Mouse (Mus musculus) C2C12 (cell line): ENCODE data around the gene Samt1. TPM values are rescaled to one million over a fixed set of nuclear protein-coding genes. Genes with fewer than 3 reads are reported as not detected.
"Not testable (repeated sequence)": the region's sequence is repeated elsewhere in the genome, so short reads cannot be mapped to it uniquely, and the experiment has no call there.

Source experiments
- H3K27me3 ChIP-seq: one replicate; pipeline ENCODE4 v1.6.1; 2011; ENCODE audit not compliant: control insufficient read depth, insufficient read depth, insufficient read length
- H3K36me3 ChIP-seq: one replicate; pipeline ENCODE4 v1.6.1; 2011; ENCODE audit not compliant: control insufficient read depth, insufficient read depth
- H3K4me3 ChIP-seq: one replicate; pipeline ENCODE4 v1.5.1; 2011; ENCODE audit warnings: mild to moderate bottlenecking, control low read depth; ENCODE audit not compliant: poor library complexity, insufficient read depth, severe bottlenecking
- H3K79me2 ChIP-seq: one replicate; pipeline ENCODE4 v1.6.1; 2011; ENCODE audit not compliant: control insufficient read depth, insufficient read depth
- H3K79me3 ChIP-seq: one replicate; pipeline ENCODE4 v1.6.1; 2011; ENCODE audit warnings: low read depth, control low read depth
- H3ac ChIP-seq: one replicate; pipeline ENCODE3; 2011; ENCODE audit warnings: low read depth; ENCODE audit not compliant: control insufficient read depth, insufficient read length
- CEBPB ChIP-seq: IDR thresholded peaks from one replicate; pipeline ENCODE4 v1.6.1; 2011; ENCODE audit warnings: low read depth, mild to moderate bottlenecking, control low read depth, moderate library complexity
- CTCF ChIP-seq: IDR thresholded peaks from one replicate; pipeline ENCODE4 v1.5.1; 2011; ENCODE audit not compliant: control insufficient read depth, insufficient read depth, insufficient read length
- FOSL1 ChIP-seq: IDR thresholded peaks from one replicate; pipeline ENCODE4 v1.8.0; 2011; ENCODE audit warnings: mild to moderate bottlenecking, low read length; ENCODE audit not compliant: poor library complexity, insufficient read depth, severe bottlenecking
- MAX ChIP-seq: IDR thresholded peaks from one replicate; pipeline ENCODE4 v1.6.1; 2011; ENCODE audit warnings: mild to moderate bottlenecking, control low read depth
- MYOD1 ChIP-seq: IDR thresholded peaks from one replicate; pipeline ENCODE4 v1.6.1; 2011; ENCODE audit warnings: low read depth; ENCODE audit not compliant: control insufficient read depth, insufficient read length
- MYOG ChIP-seq: IDR thresholded peaks from one replicate; pipeline ENCODE4 v1.6.1; 2011; ENCODE audit not compliant: control insufficient read depth, insufficient read length; ENCODE audit errors: extremely low read depth
- USF1 ChIP-seq: IDR thresholded peaks from one replicate; pipeline ENCODE4 v1.6.1; 2011; ENCODE audit warnings: low read depth, mild to moderate bottlenecking, control low read depth, moderate library complexity
- long read RNA-seq, 2 experiments: library from polyadenylated mRNA; unstranded; transcript quantifications; one replicate each; pipeline ENCODE4 v2.0.0; 2019 to 2020
- polyA plus RNA-seq: library from polyadenylated mRNA; unstranded; fragments of >200 nt; fragmentation: generic; extraction: Trizol; gene quantifications from one replicate; pipeline ENCODE4 v1.2.1, GENCODE M21; 2012; ENCODE audit warnings: missing spikeins

The Samt1 gene
- polyA plus RNA-seq: 0.06 TPM
- long read RNA-seq, experiment 1: 0 reads
- long read RNA-seq, experiment 2: 0 reads

GRCm38 (mm10) chrX:154012540-154012939 is at the start of gene Samt1:
Gene Samt1 (minus strand): TSS chrX:154012640.
- H3ac ChIP-seq, H3K27me3 ChIP-seq, H3K79me3 ChIP-seq, H3K4me3 ChIP-seq, H3K36me3 ChIP-seq, H3K79me2 ChIP-seq: not testable (repeated sequence)

- not testable (repeated sequence) for H3K27me3 ChIP-seq, H3ac ChIP-seq, H3K79me2 ChIP-seq, H3K36me3 ChIP-seq, H3K79me3 ChIP-seq, H3K4me3 ChIP-seq
Observed at GRCm38 (mm10) chrX:154054939-154055338, 42.5 kb upstream of the Samt1 start, which contains the start of gene Gm10057. Gene Gm10057 (minus strand): TSS chrX:154055039.

- not testable (repeated sequence) for H3K4me3 ChIP-seq, H3ac ChIP-seq, H3K27me3 ChIP-seq, H3K79me3 ChIP-seq, H3K36me3 ChIP-seq, H3K79me2 ChIP-seq
Observed at GRCm38 (mm10) chrX:154033727-154034126, 21.3 kb upstream of the Samt1 start, which contains the start of gene 4921511M17Rik. Gene 4921511M17Rik (minus strand): TSS chrX:154033827.

GRCm38 (mm10) chrX:153976914-153977313 is 35.5 kb downstream of the Samt1 start:
- not testable (repeated sequence) for H3K4me3 ChIP-seq

GRCm38 (mm10) chrX:153976467-153976866 is 36.0 kb downstream of the Samt1 start:
- not testable (repeated sequence) for H3K27me3 ChIP-seq, H3K36me3 ChIP-seq, H3K79me3 ChIP-seq, H3K79me2 ChIP-seq, H3ac ChIP-seq, H3K4me3 ChIP-seq

More at GRCm38 (mm10) chrX:153976914-153977313, 35.5 kb downstream of the Samt1 start:
- not testable (repeated sequence) for H3K79me3 ChIP-seq, H3K36me3 ChIP-seq, H3K79me2 ChIP-seq, H3K27me3 ChIP-seq, H3ac ChIP-seq

GRCm38 (mm10) chrX:153974450-153974849 is 38.0 kb downstream of the Samt1 start:
- H3K27me3 ChIP-seq: no peaks in the 10 kb centered on the region
- no peaks in the 10 kb centered on the region for H3K79me2 ChIP-seq
- no peaks in the 10 kb centered on the region for H3K79me3 ChIP-seq
- no peak overlapping the region for H3ac ChIP-seq
- H3K36me3 ChIP-seq: no peaks in the 10 kb centered on the region
- TF ChIP-seq CTCF (no peak), MAX (no peak), FOSL1 (no peak), MYOG (no peak), CEBPB (no peak), USF1 (no peak), MYOD1 (no peak)
- no peak overlapping the region for H3K4me3 ChIP-seq

GRCm38 (mm10) chrX:153952866-153953265 is 59.6 kb downstream of the Samt1 start:
- not testable (repeated sequence) for H3K36me3 ChIP-seq, H3K79me2 ChIP-seq

More at GRCm38 (mm10) chrX:153952866-153953265, 59.6 kb downstream of the Samt1 start:
- H3K79me3 ChIP-seq, H3K27me3 ChIP-seq, H3ac ChIP-seq, H3K4me3 ChIP-seq: not testable (repeated sequence)

Other genes starting within 250 kb of the Samt1 start
- 0.67 TPM for gene Spin2c, start 180.4 kb downstream of the Samt1 start, polyA plus RNA-seq
- 0.06 TPM for gene 4921511M17Rik, start 21.2 kb upstream of the Samt1 start, polyA plus RNA-seq
- not detected for gene Gm10057, start 42.4 kb upstream of the Samt1 start, polyA plus RNA-seq
- not detected for gene Gm15140, start 108.0 kb upstream of the Samt1 start, polyA plus RNA-seq